Mouse (Mus musculus) bone marrow macrophage, adult 2 months (primary cell): ENCODE data around the gene Mapk8ip3.

Experiments
- CTCF ChIP-seq: IDR thresholded peaks from 2 replicates; pipeline ENCODE4 v1.5.1; 2012; ENCODE audit warnings: low read depth, mild to moderate bottlenecking, low read length, moderate library complexity
- POLR2A ChIP-seq: IDR thresholded peaks from 2 replicates; pipeline ENCODE4 v1.6.1; 2012; ENCODE audit warnings: mild to moderate bottlenecking, low read depth, low read length, borderline replicate concordance

GRCm38 (mm10) chr17:24887291-24888080, 49.3 kb downstream of the Mapk8ip3 start:
- TF ChIP-seq POLR2A, result no peak
- TF ChIP-seq CTCF, result no peak
